Mouse (Mus musculus): ENCODE results near the gene Arhgap42.

- TF ChIP-seq ZNF384 (IDR thresholded peaks at IDR 0.05; ENCODE audit: low read depth, low read length) = no peak
- TF ChIP-seq HCFC1 (IDR thresholded peaks at IDR 0.05; ENCODE audit: borderline replicate concordance, insufficient read depth, low read length) = no peak
Observed at GRCm38 (mm10) chr9:9254764-9255163, 15.9 kb upstream of the Arhgap42 start.
